Mouse (Mus musculus): Measurements from ENCODE around the gene Dynlt1f.
"Not testable (repeated sequence)": the region's sequence is repeated elsewhere in the genome, so short reads cannot be mapped to it uniquely, and the experiment has no call there.

DNA sequence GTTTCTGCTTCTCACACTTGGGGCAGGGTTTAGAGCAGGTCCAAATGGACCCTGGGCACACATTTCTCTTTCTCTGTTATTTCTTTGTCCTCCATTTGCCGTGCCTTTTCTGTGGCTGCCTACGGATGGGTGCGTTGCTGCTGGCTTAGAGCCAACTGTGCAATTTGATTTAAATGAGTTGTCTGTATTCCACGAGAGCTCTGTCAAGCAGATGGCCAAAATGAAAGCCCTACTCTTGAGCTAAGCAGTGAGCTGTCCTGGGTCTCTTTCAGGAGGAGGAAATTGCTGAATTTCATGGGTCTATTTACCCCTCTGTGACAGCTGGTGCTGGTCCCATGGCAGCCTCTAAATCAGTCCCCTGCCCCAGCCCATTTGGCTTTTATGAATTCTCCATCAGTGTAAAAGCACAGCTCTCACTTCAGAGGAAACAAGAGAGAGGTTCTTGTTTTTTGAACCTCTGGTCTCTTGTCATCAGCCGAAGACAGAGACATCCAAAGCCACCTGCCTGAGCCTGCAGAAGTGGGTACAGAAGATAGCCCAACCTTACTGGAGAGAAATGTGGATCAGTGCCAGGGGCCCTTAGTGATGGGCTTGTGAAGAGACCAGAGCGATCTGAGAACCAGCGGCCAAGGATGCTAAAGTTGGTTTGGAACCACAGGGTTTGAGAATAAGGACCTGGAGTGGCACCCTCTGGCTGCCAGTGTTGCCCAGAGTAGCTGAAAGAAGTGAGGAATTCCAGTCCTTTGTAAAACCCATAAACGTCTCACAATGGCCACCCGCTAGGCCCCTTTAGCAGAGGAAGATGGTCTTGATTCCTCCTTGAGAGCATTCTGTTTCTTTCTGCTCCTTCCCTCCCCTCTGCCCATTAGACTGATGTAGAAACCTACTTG, 47.9 kb upstream of the Dynlt1f start:
- TF ChIP-seq POLR2A (IDR thresholded peaks at IDR 0.05; ENCODE audit: low read depth, low read length); CTCF (IDR thresholded peaks at IDR 0.05; ENCODE audit: extremely low read depth, insufficient read length, insufficient replicate concordance, low read depth, low read length): not testable (repeated sequence)

Data from small intestine, adult 2 months (tissue).